Mouse (Mus musculus): ENCODE measurements at regions not wholly inside any gene's neighbourhood (a gene's known extent, or its start where the extent isn't known, plus 50 kb on each side); places are given as distances from the start of the nearest gene placed in this dataset.
A peak's percentile ranks its signal among the peaks of the same experiment; 100 is the strongest.

DNA sequence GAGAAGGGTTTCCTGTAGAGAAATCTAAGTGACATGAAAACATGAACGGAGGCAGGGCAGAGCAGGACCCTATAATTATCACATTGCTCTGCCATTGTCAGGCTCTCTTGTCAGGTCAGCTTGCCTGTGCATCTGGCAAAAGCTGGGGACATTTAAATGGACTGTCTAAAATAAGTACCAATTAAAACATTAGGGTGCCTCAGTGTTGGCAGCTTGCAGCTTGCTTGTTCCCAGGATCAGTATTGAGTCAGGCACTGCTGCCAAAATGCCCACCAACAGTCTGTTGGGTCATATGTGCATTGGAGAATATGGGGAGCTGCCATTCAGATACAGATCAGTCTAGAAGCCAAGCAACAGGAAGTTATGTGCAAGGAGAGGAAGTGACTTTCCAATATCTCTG lies 349.5 kb upstream of the B3gat1 start:
- peak; percentile 7 for DNase-seq (ENCODE audit: low spot score)

DNA sequence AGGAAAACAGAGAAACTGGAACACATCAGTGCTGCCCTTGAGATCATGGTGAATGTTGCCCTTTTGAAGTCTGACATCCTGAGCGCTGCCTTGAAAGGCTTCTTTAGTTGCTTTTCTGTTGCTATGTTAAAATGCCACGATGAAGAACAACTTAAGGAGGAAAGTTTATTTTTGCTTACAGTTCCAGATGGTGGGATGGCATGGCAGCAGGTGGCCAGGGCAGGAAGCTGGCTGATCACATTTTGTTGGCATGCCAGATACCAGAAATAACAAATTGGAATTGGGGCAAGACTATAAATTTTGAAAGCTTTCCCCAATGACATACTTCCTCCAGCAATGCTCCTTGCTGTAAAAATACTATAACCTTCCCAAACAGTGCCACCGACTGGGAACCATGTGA lies 334.9 kb upstream of the B3gat1 start:
- DNase-seq (ENCODE audit: low spot score), result no peak

DNA sequence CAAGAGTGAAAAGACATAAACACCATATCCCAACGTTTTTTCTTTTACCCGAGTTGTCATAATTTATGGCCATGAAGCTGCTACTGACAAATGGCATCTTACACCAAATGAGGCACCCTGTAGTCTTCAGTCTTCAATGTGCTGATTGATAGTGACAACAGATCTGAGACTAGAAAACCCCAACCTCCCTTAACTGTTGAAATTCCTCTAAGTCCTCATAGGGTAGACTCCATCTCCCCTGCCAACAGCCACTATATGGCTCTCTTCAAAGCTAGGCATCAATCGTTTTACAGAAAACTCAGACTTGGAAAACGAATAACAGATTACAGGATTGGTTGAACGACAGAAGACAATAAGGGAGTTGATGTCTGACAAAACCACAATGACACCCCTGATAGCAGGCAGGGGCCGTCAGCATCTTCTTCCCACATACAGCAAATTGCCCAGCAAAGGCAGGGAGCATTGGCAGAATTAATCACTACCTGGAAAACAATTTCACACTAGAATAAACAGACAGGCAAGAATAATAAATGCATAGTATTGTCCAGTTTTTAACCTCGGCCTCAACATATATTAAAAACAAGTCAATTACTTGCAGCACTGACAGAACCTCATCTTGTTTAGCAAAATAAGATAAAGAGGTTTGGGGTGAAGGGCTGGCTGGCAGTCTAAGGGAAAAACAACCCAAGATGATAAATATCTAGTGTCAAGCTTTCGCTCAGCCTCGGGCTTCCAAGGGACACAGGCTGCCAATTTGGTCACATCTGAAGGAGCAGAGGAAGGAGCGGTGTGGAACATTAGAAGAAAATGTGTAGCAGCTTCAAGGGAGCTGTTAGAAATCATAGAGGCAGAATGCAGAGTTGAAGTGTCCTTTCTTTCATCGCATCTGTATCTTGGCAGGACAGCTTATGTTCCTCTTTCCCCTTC lies 310.4 kb upstream of the B3gat1 start:
- DNase-seq (ENCODE audit: low spot score), result no peak

DNA sequence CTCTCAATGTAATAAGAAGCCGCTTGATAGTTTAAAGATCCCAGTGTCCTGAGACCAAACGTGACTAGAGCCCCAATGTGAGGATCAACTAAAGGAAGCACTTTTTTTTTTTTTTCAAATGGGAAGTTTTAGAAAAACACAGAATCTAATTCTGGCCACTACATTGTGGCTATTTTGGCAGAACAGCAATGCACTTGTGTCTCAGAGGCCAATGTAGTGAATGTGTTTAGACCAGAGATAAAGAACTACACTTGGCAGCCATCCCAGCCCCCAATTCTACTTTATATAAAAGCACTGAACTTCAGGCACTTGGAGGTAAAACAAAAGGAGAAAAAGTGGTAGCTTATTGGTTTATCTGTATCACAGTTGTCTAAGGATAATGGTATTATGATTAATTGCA lies 298.0 kb upstream of the B3gat1 start:
- peak; percentile 24 for DNase-seq (ENCODE audit: low spot score)

DNA sequence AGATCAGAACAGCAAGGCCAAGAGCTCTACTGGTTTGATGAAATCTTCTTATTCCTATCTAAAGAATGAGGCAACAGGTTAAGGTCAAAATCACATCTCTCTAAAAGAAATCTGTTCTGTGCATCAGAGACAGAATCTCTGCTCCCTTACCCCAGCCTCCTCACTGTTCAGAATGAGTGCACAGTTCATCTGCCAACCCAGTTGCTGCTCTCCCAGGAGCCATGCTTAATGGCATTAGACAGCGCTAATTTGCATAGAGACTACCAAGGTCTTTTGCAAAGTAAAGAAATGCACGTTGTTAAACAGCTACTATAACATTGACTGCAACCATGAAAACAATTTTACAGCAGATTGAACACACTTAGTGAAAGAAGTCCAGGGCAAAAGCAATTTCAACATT lies 296.3 kb upstream of the B3gat1 start:
- no peak for DNase-seq (ENCODE audit: low spot score)

DNA sequence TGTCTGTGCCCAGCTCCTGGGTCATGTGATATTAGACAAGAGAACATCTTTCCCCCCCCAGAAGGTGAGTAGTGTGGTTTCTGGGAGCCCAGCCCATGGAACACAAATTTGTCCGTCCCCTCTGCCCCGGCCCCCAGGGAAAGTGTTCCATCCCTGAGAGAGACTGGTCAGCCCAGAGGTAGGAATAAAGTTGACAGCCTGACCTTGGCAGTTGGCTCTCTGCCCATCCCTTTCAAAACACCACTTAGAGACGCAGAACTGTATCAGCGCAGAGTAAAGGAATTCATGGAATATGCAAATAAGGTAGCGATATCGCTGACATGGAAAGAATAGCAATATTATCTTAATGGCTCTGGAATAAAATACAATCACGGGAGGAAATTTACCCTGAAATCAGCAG lies 279.6 kb upstream of the B3gat1 start:
- no peak for DNase-seq (ENCODE audit: low spot score)

DNA sequence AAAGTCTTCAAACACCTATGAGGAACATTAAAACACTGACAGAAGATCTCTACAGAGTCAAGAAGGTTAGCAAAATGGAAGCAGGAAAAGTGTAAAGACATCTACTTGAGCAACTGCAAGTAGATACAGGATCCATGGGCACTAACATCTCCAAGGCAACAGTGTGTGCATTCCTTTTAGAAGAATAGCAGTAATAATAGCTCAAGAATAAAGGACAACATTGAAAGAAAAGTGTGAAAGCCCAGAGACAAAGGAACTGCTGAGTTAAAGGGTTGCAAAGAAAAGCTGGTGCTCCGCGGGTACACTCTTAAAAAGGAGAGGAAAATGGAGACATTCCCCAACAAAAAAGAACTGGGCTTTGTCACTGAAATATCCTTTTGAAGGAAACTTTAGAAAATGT lies 272.4 kb upstream of the B3gat1 start:
- no peak for DNase-seq (ENCODE audit: low spot score)

DNA sequence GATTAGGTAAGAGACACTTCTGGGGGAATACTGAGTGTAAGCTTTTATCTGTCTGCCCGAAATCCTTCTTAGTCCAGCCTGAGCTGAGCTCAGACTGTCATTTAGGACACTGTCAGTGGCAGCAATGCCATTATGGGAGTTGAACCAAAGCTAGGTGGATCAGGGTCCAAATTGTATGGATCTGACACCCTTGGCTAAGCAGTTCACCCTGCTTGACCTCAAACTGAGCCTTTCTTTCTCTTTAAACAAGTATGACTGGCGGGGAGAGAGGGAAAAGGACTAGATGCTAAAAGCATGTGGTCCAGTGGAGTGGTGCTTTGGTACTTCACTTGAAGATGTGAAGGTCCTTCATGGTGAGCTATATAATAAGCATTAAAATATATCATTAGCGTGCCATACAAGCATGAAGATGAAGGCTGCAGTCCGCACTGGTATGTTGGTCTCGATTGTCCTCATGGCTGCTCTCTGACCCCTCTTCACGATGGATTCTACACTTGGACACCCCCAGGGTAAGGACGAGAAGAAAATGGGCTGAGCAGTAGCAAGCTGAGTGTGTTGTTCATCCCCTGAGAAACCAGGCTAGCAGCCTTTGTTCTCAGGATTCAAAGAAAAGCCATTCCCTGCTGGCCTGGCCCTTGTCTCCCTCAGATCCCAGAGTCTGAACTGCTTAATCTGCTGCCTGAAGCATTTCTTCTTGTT lies 262.7 kb upstream of the B3gat1 start:
- DNase-seq (ENCODE audit: low spot score), result no peak

DNA sequence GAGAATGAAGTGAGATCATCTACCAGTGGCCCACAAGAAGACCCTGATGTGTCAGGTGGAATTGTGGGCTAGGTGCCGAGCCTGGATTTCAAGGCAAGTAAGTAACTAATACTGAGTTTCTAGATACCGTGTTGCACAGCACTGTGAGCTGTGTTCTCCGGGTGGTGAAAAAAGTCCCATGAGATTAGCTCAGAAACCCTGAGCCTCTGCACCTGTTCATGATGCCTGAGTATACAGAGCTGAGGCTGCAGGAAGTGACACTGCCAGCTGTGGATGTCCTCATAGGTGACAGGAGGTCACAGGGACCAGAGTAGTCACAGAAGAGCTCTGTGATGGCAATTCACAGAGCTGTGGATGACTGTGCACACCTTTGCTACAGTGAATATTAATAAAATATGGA lies 257.2 kb upstream of the B3gat1 start:
- DNase-seq (ENCODE audit: low spot score), result no peak

DNA sequence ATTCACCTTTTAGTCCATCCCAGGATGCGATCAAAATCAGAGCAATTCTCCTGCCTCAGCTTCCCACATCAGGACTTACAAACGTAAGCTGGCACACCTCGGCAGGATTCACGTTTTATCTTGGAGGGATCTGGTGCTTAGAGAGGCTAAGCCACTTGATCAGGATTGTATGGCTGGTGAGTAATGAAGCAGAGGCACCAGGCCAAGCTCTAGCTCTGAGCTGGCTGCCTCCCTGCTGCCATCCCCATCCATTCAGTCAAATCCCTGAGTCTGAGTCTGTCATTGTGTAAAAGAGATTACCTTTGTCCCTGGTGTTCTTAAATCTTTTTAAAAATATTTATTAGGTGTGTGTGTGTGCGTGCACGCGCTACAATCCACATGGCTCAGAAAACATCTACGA lies 252.6 kb upstream of the B3gat1 start:
- DNase-seq (ENCODE audit: low spot score), result no peak

DNA sequence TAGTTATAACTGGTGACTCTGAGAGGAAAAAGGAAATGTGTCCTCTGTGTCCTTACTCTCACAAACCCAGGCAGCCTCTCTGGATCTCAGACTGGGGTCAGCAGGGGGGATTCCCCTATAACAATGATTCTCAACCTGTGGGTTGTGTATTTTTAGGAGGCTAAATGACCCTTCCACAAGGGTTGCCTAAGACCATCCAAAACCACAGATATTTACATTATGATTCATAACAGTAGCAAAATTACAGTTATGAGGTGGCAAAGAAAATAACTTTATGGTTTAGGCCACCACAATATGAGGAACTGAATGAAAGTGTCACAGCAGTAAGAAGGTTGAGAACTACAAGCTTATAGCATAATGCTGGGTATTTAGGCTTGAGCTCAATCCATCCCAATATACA lies 251.6 kb upstream of the B3gat1 start:
- no peak for DNase-seq (ENCODE audit: low spot score)

DNA sequence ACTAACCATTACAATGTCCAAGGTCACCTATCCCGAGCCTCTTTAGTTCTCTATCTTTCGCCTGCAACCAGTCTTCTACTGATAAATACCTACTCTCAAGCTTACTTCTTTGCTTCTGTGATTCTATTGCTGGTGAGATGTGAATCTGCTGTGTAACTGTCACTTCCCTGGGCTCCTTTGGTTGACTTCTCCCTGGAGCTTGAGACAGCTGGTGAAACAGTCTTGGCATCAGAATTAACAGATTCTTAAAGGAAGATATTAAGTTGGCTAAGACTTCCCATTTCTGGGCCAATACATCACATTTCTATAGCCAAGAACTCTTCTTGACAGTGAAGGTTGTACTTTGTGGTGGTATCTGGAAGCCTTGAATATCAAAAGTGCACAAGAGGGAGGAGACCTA lies 239.8 kb upstream of the B3gat1 start:
- DNase-seq (ENCODE audit: low spot score), result no peak

DNA sequence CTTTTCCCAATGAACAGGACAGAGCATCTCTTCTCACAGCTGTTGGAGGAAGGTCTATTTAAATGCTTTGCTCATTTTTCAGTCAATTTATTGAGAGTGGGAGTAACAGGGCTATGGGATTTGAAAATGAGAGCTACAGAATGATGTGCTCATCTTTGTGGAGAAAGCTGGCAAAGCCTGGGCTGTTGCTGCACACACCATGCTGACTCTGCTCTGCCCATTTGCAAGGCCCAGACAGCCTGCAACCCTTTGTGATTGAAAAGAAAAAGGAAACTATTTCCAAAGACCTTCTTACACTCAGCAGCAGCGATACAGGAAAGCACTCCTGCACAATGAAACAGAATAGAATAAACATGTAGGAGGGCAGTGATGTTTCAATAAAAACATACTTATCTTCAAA lies 231.5 kb upstream of the B3gat1 start:
- no peak for DNase-seq (ENCODE audit: low spot score)

DNA sequence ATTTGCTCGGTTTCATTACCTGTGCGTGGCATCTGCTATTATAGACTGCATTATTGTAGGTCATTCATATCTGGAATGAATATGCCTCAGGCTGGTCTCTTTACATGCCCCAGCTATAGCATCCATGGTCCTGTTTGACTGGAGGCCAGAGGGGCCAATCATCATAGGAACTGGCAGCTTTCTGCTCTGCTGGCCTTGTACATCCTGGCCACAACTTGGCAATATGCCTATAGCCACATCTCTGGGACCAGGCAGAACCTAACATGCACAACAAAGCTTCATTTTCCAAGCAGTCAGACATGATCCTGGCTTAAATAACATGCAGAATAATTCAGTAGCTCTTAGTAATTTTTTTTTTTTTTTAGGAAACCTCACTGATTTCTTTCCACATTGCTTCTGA lies 227.6 kb upstream of the B3gat1 start:
- no peak for DNase-seq (ENCODE audit: low spot score)

DNA sequence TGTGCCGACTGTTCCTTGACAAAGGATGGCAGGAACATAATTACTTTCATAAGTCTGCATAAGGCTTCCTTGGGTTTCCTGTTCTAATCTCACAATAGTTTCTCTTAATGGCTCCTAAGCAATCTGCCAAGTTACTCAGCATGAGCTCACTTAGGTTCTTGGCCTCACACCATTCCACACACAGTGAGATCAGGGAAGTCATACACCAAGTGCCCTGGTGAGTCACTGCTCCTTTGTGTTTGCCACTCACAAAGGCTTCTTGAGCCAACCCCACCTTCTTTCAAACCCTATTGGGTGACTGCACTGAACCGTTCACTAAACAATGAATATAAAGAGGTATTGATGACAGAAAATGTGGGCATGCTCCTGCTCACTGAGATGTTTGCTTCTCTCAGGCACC lies 214.9 kb upstream of the B3gat1 start:
- no peak for DNase-seq (ENCODE audit: low spot score)

DNA sequence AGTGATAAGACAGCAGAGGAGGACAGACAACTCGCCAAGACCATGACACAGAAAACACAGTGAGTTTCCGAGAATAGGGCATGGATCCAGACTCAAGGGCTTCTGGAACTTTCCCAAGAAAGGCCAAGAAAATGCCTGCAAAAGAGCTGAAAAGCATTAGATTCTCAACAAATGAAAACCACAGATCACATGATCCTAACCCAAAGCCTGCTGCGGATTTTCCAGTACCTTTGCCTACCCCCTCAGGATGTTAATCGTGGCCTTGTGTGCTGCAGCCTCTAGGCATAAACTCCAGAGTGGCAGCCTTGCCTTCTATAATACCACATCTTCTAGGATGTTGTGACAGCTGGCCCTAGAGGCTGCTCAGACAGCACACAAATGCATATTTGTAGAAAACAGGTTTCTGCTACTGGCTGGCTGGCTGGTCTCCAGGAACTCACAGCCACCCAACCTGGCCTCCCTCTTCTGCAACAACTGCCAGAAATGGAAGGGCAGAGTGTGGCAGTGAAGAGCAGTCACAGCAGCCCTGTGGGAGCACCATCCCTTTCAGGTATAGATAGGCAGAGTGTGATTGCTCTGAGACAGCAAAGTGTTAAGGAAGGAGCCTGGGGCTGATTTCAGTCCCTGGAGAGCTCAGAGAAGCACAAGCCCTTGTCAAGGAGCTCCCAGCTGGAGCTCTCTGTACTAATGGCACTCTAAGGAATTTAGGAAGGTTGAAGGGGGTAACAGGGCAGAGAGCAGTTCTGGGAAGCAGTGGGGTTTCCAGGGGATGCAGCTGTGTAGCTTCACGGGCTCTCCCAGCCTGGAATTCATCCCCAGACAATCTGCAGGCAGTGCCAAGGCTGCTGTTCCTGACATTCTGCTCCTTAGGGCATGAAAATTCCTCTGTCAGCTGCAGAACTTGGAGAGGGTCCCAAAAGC lies 213.7 kb upstream of the B3gat1 start:
- DNase-seq (ENCODE audit: low spot score), result peak; percentile 3

DNA sequence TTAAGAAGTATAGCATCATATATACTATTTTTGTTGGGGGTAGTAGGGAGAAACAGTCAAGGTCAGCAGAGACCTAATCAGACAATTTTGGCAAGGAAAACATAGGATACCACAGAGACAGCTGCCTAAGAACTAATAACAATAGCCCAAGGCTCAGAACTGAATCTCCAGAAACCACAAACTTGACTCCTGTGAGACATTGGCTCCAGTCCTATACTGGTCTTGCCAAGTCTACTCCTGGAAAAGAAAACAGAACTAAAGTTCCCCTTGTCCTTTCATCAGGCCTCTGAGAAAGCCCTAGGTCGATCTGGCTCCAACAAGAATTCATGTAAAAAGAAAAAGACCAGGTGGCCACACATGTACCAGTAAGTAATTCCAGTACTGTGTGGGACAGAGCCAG lies 209.4 kb upstream of the B3gat1 start:
- no peak for DNase-seq (ENCODE audit: low spot score)

DNA sequence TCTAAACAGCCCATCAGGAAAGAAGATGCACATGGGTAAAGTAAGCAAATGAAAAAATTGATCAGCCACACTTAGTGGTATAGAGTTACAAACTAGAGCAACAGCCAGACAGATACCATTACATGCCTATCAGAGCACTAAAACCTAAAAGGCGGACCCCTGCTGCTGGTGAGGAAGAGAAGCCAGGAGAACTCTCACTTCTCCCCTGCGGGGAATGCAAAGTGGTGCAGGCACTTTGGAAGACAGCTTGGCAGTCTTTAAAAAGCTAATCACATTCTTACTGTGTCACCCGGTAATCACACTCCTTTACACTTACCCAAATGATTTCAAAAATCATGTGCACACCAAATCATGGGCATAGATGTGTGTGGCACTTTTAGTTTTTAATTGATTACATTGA lies 204.8 kb upstream of the B3gat1 start:
- DNase-seq (ENCODE audit: low spot score), result no peak

DNA sequence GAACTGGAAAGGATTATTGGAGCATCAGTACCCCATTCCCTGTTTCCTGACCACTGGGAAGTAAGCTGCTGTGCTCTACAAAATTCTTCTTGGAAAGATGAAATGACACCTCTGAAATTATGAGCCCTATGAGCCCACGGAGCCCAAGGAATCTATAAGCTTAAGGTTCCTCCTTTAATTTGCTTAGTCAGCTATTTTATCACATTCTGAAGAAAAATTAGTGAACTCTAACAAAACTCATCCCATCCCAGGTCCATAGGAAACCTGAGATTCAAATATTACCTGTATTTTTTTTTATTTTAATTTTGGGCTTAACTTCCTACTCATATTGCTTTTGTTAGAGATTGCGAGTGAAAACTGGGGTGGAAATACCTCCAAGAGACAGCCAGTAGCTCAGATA lies 194.5 kb upstream of the B3gat1 start:
- DNase-seq (ENCODE audit: low spot score), result no peak

DNA sequence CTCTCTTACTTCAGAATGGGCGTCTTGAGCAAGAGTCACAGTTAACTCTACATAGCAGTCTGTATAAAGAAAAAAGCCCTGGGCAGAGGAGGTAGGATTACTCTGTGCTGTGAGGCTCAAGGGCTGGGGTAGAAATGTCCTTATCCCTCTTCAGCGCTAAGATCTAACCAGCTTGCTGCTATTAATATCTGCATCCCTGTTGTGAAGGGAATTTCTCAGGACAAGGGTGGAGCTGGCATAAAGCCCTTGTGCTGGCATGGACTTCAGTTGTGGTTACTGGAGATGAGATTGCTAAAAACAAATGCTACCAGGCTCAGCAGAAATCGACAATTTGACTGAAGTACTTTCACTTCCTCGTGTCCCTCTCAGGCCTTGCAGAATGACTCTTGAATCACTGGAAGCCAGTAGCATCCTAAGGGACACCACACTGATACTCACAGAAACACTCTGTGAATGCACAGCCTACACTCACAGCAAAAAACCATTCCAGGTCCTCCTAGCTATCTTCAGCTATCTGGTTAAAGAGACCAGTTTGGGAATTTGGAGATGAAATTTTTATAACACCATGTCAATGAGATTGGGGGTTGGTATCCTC lies 185.1 kb upstream of the B3gat1 start:
- DNase-seq (ENCODE audit: low spot score), result no peak

DNA sequence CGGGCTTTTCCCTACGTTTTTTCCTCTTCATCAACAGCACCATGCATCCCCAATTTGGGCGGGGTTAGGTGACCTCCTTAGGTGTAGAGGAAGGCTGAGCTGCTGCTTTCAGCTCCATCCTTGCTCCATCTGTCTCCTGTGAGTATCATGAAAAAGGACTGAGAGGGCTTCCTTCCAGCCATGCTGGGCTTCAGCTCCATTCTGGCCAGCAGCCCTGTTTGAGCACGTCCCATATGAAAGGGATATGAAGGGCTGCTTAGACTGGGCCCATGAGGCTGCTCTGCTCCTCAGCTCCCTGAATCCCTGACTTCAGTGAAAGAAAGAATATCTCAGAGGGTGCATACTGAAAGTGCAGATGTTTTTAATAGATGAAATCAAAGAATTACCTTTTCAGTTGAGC lies 184.4 kb upstream of the B3gat1 start:
- DNase-seq (ENCODE audit: low spot score), result no peak

DNA sequence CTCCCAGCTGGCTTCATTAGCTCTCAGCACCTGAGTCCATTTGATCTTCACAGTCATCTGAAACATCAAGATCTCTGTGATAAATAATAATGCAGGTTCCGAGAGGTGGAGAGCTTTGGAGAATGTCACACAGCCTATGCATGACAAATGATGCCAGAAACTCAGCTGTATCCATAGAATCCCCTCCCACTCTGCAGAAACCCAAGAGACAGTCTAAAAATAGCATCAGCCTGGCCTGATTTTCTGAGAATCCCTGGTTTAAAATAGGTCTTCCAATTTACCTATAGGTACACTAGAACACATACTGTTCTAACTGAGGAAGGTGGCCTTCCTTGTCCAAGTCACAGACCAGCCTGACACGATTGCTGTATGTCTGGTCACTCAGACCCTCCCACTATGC lies 184.0 kb upstream of the B3gat1 start:
- DNase-seq (ENCODE audit: low spot score), result no peak

Data from left cerebral cortex, adult 11 months (tissue).